18 mouse cellular contexts compared by ENCODE assay signal in the genomic region with DNA sequence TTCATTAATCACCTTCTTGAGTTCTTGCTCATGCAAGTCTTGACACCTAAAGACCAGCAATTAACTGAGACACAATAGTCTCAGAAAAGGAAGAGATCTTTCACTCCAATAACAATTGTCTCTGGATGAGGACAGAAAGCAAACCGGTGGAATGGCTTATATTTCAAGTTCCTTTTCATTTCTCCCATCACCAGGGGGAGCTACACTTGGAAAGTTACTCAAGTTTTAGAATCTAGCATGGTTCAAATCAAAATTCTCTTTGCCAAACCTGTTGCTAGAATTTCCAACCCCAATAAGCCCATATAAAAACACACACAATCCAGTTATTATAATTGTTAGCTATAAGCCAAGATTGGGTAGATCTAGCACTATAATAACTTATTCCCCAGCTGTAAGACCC. TPM values are rescaled to one million over a fixed set of nuclear protein-coding genes. Genes with fewer than 3 reads are reported as not detected.
DNase-seq lines count a peak whose midpoint lies in the region; ATAC-seq and TF ChIP-seq lines count a peak whose summit lies in the region.
"Had no signal": no experiment of that assay in that cellular context is flagged by ENCODE, and none has a peak within 500 bp of the region (broad histone marks: within the 10 kb centered on the region; RNA-seq: fewer than 3 reads in every experiment).

No protein-coding gene starts in this region.

- H3K27me3 ChIP-seq in heart, postnatal 0 days (ENCODE audit: control insufficient read depth, insufficient read depth, low read length): no peaks in the 10 kb centered on the region
- no peaks in the 10 kb centered on the region for H3K27me3 ChIP-seq in lung, embryonic 14.5 days (ENCODE audit: insufficient read depth, low read length)
- H3K27me3 ChIP-seq in CH12.LX (replicated peaks): no peaks in the 10 kb centered on the region
- H3K27me3 ChIP-seq in forebrain, embryonic 11.5 days (ENCODE audit: control insufficient read depth, insufficient read depth, low read length): no peaks in the 10 kb centered on the region
- H3K27me3 ChIP-seq: embryonic facial prominence, embryonic 15.5 days; forebrain, embryonic 13.5 days; stomach, embryonic 15.5 days had no signal

- no peaks in the 10 kb centered on the region for H3K9me3 ChIP-seq in heart, postnatal 0 days (replicated peaks; ENCODE audit: control insufficient read depth, low read length)
- no peaks in the 10 kb centered on the region for H3K9me3 ChIP-seq in lung, embryonic 14.5 days (ENCODE audit: low read depth, low read length)
- H3K9me3 ChIP-seq in CH12.LX (replicated peaks; ENCODE audit: low read length): no peaks in the 10 kb centered on the region
- no peaks in the 10 kb centered on the region for H3K9me3 ChIP-seq in forebrain, embryonic 11.5 days (ENCODE audit: control insufficient read depth, low read length)
- H3K9me3 ChIP-seq: embryonic facial prominence, embryonic 15.5 days; forebrain, embryonic 13.5 days; stomach, embryonic 15.5 days had no signal

- DNase-seq in heart, postnatal 0 days (ENCODE audit: low spot score): no peak
- no peak for DNase-seq in heart, postnatal 36 days
- DNase-seq in lung, embryonic 14.5 days: peak; percentile 53
- DNase-seq in lung, adult 2 months: no peak
- no peak for DNase-seq in CH12.LX (ENCODE audit: extremely low read depth)
- DNase-seq in R1 (ENCODE audit: low read depth, low spot score): peak; percentile 14
- no peak for DNase-seq in forebrain, embryonic 11.5 days (ENCODE audit: low spot score)
- DNase-seq: adrenal gland, adult 2 months; cerebellum, adult 11 months; cerebellum, postnatal 25 days; kidney, adult 18-20 months; kidney, postnatal 4 days; layer of hippocampus, postnatal 36 days; retina, postnatal 1 day; thymus, postnatal 4 days had no signal

- peak; percentile 8; the same call in 1 of the 2 replicates for TF ChIP-seq CTCF in heart, postnatal 0 days (IDR thresholded peaks at IDR 0.05; ENCODE audit: low read depth)
- no peak for TF ChIP-seq CTCF in lung, embryonic 14.5 days (IDR thresholded peaks at IDR 0.05; ENCODE audit: low read depth)
- TF ChIP-seq CTCF in lung, adult 2 months (IDR thresholded peaks at IDR 0.05; ENCODE audit: insufficient read depth, low read length): no peak
- TF ChIP-seq CTCF in CH12.LX (conservative IDR thresholded peaks at IDR 0.05 in 1 of 2, IDR thresholded peaks at IDR 0.05 in 1 of 2; ENCODE audit: low read depth in 2 of 2, low read length in 2 of 2): peak in 1 of 2 experiments; percentile 57; a peak in 2 of 4 replicates

- no peaks in the 10 kb centered on the region for H3K4me1 ChIP-seq in heart, postnatal 0 days (ENCODE audit: control insufficient read depth, insufficient read depth)
- H3K4me1 ChIP-seq in lung, embryonic 14.5 days (ENCODE audit: insufficient read depth): no peaks in the 10 kb centered on the region
- H3K4me1 ChIP-seq in lung, adult 2 months (ENCODE audit: control insufficient read depth, insufficient read depth, low read length): no peaks in the 10 kb centered on the region
- H3K4me1 ChIP-seq in CH12.LX (ENCODE audit: control insufficient read depth in 1 of 2, insufficient read depth in 2 of 2): peaks cover 0 to 9% of the 10 kb centered on the region in 2 experiments; a peak in 2 of 4 replicates
- no peaks in the 10 kb centered on the region for H3K4me1 ChIP-seq in forebrain, embryonic 11.5 days (replicated peaks; ENCODE audit: control insufficient read depth, insufficient read depth, low read length)
- H3K4me1 ChIP-seq: embryonic facial prominence, embryonic 15.5 days; forebrain, embryonic 13.5 days; stomach, embryonic 15.5 days had no signal

- 45% methylated on average over 1 of the region's 1 CpGs for WGBS in heart, postnatal 0 days
- 24% methylated on average over 1 of the region's 1 CpGs for WGBS in lung, embryonic 14.5 days
- 11% methylated on average over 1 of the region's 1 CpGs for WGBS in lung, adult 2 months
- WGBS in forebrain, embryonic 11.5 days: 48% methylated on average over 1 of the region's 1 CpGs

- H3K36me3 ChIP-seq in heart, postnatal 0 days (replicated peaks; ENCODE audit: control insufficient read depth, insufficient read depth, low read length): no peaks in the 10 kb centered on the region
- no peaks in the 10 kb centered on the region for H3K36me3 ChIP-seq in lung, embryonic 14.5 days (ENCODE audit: insufficient read depth)
- no peaks in the 10 kb centered on the region for H3K36me3 ChIP-seq in CH12.LX (replicated peaks in 1 of 2; ENCODE audit: control insufficient read depth in 1 of 2, insufficient read depth in 1 of 2, low read length in 1 of 2)
- no peaks in the 10 kb centered on the region for H3K36me3 ChIP-seq in forebrain, embryonic 11.5 days (ENCODE audit: control insufficient read depth, insufficient read depth, low read length)
- H3K36me3 ChIP-seq: embryonic facial prominence, embryonic 15.5 days; stomach, embryonic 15.5 days had no signal

- ATAC-seq in heart, postnatal 0 days (ENCODE audit: insufficient read depth, low read depth): no peak
- no peak for ATAC-seq in lung, embryonic 14.5 days (ENCODE audit: insufficient read depth)
- ATAC-seq in forebrain, embryonic 11.5 days (replicated peaks; ENCODE audit: low FRiP score): no peak
- ATAC-seq: forebrain, embryonic 13.5 days had no signal

- in situ Hi-C loops in CH12.LX (cut with MboI; ENCODE audit: low pct_ligation_motif_present, low pct_unique_long_range_greater_than_20kb, low sequenced_read_pairs): no loop called here

- H3K9ac ChIP-seq in heart, postnatal 0 days (replicated peaks; ENCODE audit: low read depth, low read length): no peak overlapping the region
- H3K9ac ChIP-seq in lung, embryonic 14.5 days: no peak overlapping the region
- no peak overlapping the region for H3K9ac ChIP-seq in CH12.LX (ENCODE audit: insufficient read depth, low read depth)
- no peak overlapping the region for H3K9ac ChIP-seq in forebrain, embryonic 11.5 days (ENCODE audit: low read length)
- H3K9ac ChIP-seq: embryonic facial prominence, embryonic 15.5 days; forebrain, embryonic 13.5 days; stomach, embryonic 15.5 days had no signal

- no peak for TF ChIP-seq POLR2A in lung, adult 2 months (IDR thresholded peaks at IDR 0.05; ENCODE audit: borderline replicate concordance, extremely low read depth, low read depth, low read length)
- no peak for TF ChIP-seq POLR2A in CH12.LX (IDR thresholded peaks at IDR 0.05; ENCODE audit: low read depth, low read length)

- intact Hi-C loops in heart, postnatal 36 days (cut with DNase I): no loop called here

- dilution Hi-C loops in CH12.LX (cut with MboI; ENCODE audit: extremely low pct_ligation_motif_present, extremely low pct_unique_long_range_greater_than_20kb, low sequenced_read_pairs): no loop called here

- no peaks in the 10 kb centered on the region for H3K79me2 ChIP-seq in CH12.LX (replicated peaks; ENCODE audit: control insufficient read depth, extremely low read depth, insufficient read depth, poor library complexity, severe bottlenecking)

- no peak overlapping the region for H3K4me2 ChIP-seq in heart, postnatal 0 days (ENCODE audit: low read depth, low read length)
- H3K4me2 ChIP-seq in lung, embryonic 14.5 days: no peak overlapping the region
- no peak overlapping the region for H3K4me2 ChIP-seq in CH12.LX (ENCODE audit: insufficient read depth, low read depth, poor library complexity, severe bottlenecking)
- no peak overlapping the region for H3K4me2 ChIP-seq in forebrain, embryonic 11.5 days (ENCODE audit: low read depth, low read length, severe bottlenecking)
- H3K4me2 ChIP-seq: embryonic facial prominence, embryonic 15.5 days; forebrain, embryonic 13.5 days; stomach, embryonic 15.5 days had no signal

- no peak overlapping the region for H3K27ac ChIP-seq in heart, postnatal 0 days (ENCODE audit: low read depth)
- no peak overlapping the region for H3K27ac ChIP-seq in lung, embryonic 14.5 days (ENCODE audit: low read depth)
- H3K27ac ChIP-seq in CH12.LX (ENCODE audit: insufficient read depth, low read depth): no peak overlapping the region
- no peak overlapping the region for H3K27ac ChIP-seq in forebrain, embryonic 11.5 days (ENCODE audit: low read depth, low read length)
- H3K27ac ChIP-seq: embryonic facial prominence, embryonic 15.5 days; forebrain, embryonic 13.5 days; stomach, embryonic 15.5 days had no signal

- no peak overlapping the region for H3K4me3 ChIP-seq in heart, postnatal 0 days (ENCODE audit: low read depth, low read length)
- H3K4me3 ChIP-seq in lung, embryonic 14.5 days (ENCODE audit: low read depth, low read length): no peak overlapping the region
- no peak overlapping the region for H3K4me3 ChIP-seq in lung, adult 2 months (replicated peaks; ENCODE audit: extremely low read depth, low read depth, low read length)
- no peak overlapping the region for H3K4me3 ChIP-seq in CH12.LX (replicated peaks in 1 of 3; ENCODE audit: low read depth in 2 of 3, low read length in 2 of 3, poor library complexity in 1 of 3)
- H3K4me3 ChIP-seq in forebrain, embryonic 11.5 days (ENCODE audit: low read depth, low read length): no peak overlapping the region
- H3K4me3 ChIP-seq: embryonic facial prominence, embryonic 15.5 days; forebrain, embryonic 13.5 days; stomach, embryonic 15.5 days had no signal

- TF ChIP-seq EP300 in heart, postnatal 0 days (IDR thresholded peaks at IDR 0.05; ENCODE audit: low read depth): no peak
- TF ChIP-seq EP300 in CH12.LX (IDR thresholded peaks at IDR 0.05; ENCODE audit: low read length): no peak

- TF ChIP-seq RAD21 in CH12.LX (IDR thresholded peaks at IDR 0.05; ENCODE audit: low read depth, low read length): peak; percentile 12

TF ChIP-seq in CH12.LX, 34 proteins besides CTCF, POLR2A, EP300 and RAD21:
- TF ChIP-seq USF2 (conservative IDR thresholded peaks at IDR 0.05; ENCODE audit: low read depth, low read length) (no peak), USF1 (IDR thresholded peaks at IDR 0.05; ENCODE audit: low read depth, low read length) (no peak), ZKSCAN1 (IDR thresholded peaks at IDR 0.05; ENCODE audit: borderline replicate concordance, low read depth, low read length) (no peak), SMC3 (IDR thresholded peaks at IDR 0.05; ENCODE audit: low read depth, low read length) (peak; percentile 50)

RNA-seq across cellular contexts. Expression of gene Ing3, which starts 25.2 kb away (rescaled TPM):
- 11.6 and 18.7 TPM in 2 replicates for total RNA-seq in heart, postnatal 0 days (2014; rRNA removed; ENCODE audit: low replicate concordance)
- 28.4 and 30.5 TPM in 2 replicates for polyA plus RNA-seq in heart, postnatal 0 days (2015; fragmentation: Nextera tagmentation; extraction: Ambion mirVana)
- 10 to 100 TPM; 14.1 to 14.4 TPM for total RNA-seq in heart, postnatal 36 days (2021)
- polyA plus RNA-seq in lung, embryonic 14.5 days (2014; fragmentation: Nextera tagmentation; extraction: Ambion mirVana): 52.5 and 56.0 TPM in 2 replicates
- 6.5 and 7.5 TPM in 2 replicates for polyA plus RNA-seq in lung, adult 2 months (2012; rRNA removed)
- total RNA-seq in CH12.LX (2012; rRNA removed) (14.5 and 20.2 TPM in 2 replicates), CH12.LX (2014; rRNA removed) (34.3 and 45.6 TPM in 2 replicates)
- polyA plus RNA-seq in CH12.LX (2012; ENCODE audit: insufficient read length, low read depth): 21.9 and 27.4 TPM in 2 replicates
- 44.5 and 46.7 TPM in 2 replicates for polyA plus RNA-seq in forebrain, embryonic 11.5 days (2014; fragmentation: Nextera tagmentation; extraction: Ambion mirVana)

Comparison
In these comparisons a context has a peak if more than half of its experiments do, and no peak if none do; other contexts are left out.
1. DNase-seq: peak in lung, embryonic 14.5 days (single experiment) and R1 (single experiment); none in heart, postnatal 0 days (single experiment), heart, postnatal 36 days (0 of 2), lung, adult 2 months (single experiment), CH12.LX (single experiment) and forebrain, embryonic 11.5 days (single experiment).